Mouse (Mus musculus): ENCODE results near the gene Kitl. TPM values are rescaled to one million over a fixed set of nuclear protein-coding genes. Genes with fewer than 3 reads are reported as not detected.

Gene Kitl
- polyA plus RNA-seq (2016; fragmentation: Nextera tagmentation; extraction: Ambion mirVana): 15.6 and 16.0 TPM in 2 replicates

DNA sequence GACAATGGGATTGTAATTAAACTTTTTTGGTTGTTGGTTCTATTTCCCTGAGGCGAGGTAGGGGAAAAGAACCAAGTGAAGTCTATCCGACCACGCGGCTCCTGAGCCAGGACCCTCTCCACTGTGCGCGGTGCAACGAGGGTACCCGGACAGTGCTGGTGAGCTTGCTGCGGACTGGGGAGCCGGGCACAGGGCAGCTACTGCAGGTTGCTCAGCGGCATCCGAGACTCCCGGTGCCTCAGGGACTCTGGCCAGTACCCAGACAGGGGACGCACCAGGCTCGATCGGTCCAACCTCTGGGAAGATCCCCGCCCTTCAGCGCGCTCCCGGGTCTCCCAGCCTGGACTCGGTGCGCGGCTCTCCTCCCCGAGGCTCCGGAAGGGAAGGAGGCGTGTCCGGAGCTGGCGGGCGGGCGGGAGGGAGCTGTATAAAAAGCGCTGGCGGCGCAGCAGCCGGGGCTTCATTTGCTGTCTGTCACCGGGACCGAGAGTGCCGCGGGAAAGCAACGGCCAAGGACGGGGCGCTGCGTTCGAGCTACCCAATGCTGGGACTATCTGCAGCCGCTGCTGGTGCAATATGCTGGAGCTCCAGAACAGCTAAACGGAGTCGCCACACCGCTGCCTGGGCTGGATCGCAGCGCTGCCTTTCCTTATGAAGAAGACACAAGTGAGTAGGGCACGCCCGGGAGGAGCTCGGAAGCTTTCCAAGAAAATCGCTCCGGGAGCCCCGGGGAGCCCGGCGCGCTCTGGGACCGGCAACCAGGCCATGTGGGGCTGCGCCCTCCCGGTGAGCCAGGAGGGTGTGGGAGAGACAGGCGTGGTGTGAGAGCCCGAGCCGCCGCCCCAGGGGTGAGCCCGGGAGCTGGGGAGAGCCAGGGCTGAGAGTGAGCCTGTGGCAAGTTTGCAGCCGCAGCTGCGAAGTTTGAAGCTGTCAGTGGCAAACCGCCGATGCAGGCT lies at the start of gene Kitl:
Gene Kitl (plus strand): TSS at position 261 of the 956 bp plus-strand sequence.
- H3K27me3 ChIP-seq (ENCODE audit: poor library complexity, severe bottlenecking): peaks cover 86% of the 10 kb centered on the region
- DNase-seq (ENCODE audit: extremely low spot score, low spot score): peak; percentile 84
- WGBS: under 1% methylated on average over 70 of the region's 70 CpGs
- peaks cover 50% of the 10 kb centered on the region for H3K4me1 ChIP-seq
- peak within 1 kb of the TSS; percentile 82 for H3K4me3 ChIP-seq
- no peaks in the 10 kb centered on the region for H3K9me3 ChIP-seq
- no peaks in the 10 kb centered on the region for H3K36me3 ChIP-seq (replicated peaks)
- H3K27ac ChIP-seq: peak within 1 kb of the TSS; percentile 82

DNA sequence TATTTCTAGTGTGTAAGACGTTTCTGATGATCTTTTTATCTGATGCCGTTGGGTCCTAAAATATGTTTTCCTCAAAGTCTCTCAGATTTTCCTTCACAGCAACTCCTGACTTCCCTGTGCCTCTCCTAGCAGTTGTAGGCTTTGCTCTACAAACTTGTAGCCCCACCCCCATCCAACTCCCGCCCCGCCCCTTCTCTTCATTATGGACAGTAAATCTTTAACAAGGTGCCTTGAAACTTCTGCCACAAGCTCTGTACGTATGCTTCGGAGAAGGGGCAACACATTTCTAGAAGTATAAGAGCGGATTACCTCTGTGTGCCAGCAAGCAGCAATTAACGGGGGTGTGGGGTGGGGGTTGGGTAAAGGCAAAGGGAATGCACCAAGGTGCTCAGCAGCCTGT lies 42.6 kb upstream of the Kitl start:
- no peaks in the 10 kb centered on the region for H3K4me1 ChIP-seq
- DNase-seq (ENCODE audit: extremely low spot score, low spot score): no peak
- WGBS: 82% methylated on average over 8 of the region's 8 CpGs
- no peak overlapping the region for H3K27ac ChIP-seq
- no peaks in the 10 kb centered on the region for H3K36me3 ChIP-seq (replicated peaks)
- no peaks in the 10 kb centered on the region for H3K9me3 ChIP-seq
- H3K27me3 ChIP-seq (ENCODE audit: poor library complexity, severe bottlenecking): no peaks in the 10 kb centered on the region
- no peak overlapping the region for H3K4me3 ChIP-seq

DNA sequence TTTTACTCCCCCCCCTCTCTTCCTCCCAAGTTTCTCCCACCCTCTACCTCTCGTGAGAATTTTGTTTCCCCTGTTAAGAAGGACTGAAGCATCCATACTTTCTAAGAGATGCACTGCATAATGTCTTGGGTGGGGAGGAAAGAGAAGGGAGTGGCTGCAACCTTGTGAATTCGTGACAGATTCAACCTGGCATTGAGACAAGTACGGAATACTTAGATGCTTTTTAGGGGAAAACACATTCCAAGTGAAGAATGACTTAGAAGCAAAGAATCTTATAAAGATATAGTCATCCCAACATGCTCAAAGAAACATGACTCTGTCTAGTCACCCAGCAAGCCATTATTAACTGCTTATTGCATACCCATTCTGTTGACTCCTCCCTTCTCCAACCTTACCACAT lies 35.3 kb upstream of the Kitl start:
- Histone ChIP-seq H3K36me3 (replicated peaks) (no peaks in the 10 kb centered on the region), H3K4me1 (no peaks in the 10 kb centered on the region), H3K27ac (no peak overlapping the region), H3K9me3 (no peaks in the 10 kb centered on the region), H3K4me3 (no peak overlapping the region), H3K27me3 (ENCODE audit: poor library complexity, severe bottlenecking) (no peaks in the 10 kb centered on the region)
- WGBS: 80% methylated on average over 3 of the region's 3 CpGs
- no peak for DNase-seq (ENCODE audit: extremely low spot score, low spot score)

DNA sequence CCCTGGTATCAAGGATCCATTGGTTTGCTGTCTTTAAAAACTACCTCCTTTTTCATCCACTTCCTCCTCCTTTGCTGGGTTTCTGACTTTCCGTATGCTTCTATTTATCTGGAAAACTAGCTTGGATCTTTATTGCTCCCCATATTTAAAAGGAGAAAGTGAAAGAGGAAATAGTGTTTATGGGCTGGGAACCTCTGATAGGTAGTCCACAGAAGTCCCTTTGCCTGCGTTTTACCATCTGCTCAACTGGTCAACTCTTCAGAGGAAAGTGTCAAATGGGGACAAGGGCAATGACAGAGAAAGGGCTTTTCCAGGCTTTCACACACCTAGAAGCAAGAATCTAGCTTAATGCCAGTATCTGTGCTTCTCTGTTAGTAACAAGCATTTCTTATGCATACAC lies 34.5 kb upstream of the Kitl start:
- DNase-seq (ENCODE audit: extremely low spot score, low spot score): no peak
- Histone ChIP-seq H3K27ac (no peak overlapping the region), H3K27me3 (ENCODE audit: poor library complexity, severe bottlenecking) (no peaks in the 10 kb centered on the region), H3K36me3 (replicated peaks) (no peaks in the 10 kb centered on the region), H3K4me1 (no peaks in the 10 kb centered on the region), H3K4me3 (no peak overlapping the region), H3K9me3 (no peaks in the 10 kb centered on the region)
- WGBS: 87% methylated on average over 2 of the region's 2 CpGs

DNA sequence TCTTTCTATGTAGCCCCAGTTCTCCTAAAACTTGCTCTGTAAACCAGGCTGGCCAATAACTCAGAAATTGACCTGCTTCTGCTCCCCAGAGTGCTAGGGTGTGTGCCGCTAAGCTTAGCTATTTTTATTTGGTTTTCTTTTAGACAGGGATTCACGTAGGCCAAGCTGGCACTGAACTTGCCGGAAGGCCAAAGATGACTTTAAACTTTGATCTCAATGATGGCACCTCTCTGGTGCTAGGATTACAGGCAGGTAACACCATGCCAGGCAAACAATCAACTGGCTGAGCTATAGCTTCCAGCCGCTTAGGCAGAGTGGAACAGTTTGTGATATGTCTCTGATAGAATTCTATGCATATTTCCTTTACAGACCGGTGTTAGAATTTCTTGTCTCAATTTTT lies 33.5 kb upstream of the Kitl start:
- H3K4me3 ChIP-seq: no peak overlapping the region
- H3K4me1 ChIP-seq: no peaks in the 10 kb centered on the region
- H3K27ac ChIP-seq: no peak overlapping the region
- WGBS: 96% methylated on average over 5 of the region's 5 CpGs
- no peak for DNase-seq (ENCODE audit: extremely low spot score, low spot score)
- H3K9me3 ChIP-seq: no peaks in the 10 kb centered on the region
- no peaks in the 10 kb centered on the region for H3K27me3 ChIP-seq (ENCODE audit: poor library complexity, severe bottlenecking)
- no peaks in the 10 kb centered on the region for H3K36me3 ChIP-seq (replicated peaks)

DNA sequence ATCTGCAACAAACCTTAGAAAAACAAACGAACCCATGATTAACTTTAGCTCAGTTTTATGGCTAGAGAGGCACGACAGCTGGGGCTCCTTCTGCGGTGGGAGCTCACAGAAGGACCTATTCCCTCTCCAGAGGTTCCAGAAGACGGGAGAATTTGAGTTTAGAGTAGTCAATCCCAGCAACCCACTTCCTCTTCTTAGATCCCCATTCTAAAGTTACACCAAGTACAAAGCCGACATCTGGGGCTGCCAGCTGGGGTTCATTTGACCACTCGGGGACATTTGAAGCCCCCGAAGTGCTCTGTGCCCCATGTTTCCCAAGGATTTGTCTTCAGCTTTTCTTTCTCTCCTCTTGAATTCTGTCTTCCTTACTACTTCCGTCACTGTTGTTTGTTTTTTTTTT lies 28.7 kb upstream of the Kitl start:
- no peaks in the 10 kb centered on the region for H3K36me3 ChIP-seq (replicated peaks)
- H3K9me3 ChIP-seq: no peaks in the 10 kb centered on the region
- no peaks in the 10 kb centered on the region for H3K27me3 ChIP-seq (ENCODE audit: poor library complexity, severe bottlenecking)
- H3K4me1 ChIP-seq: no peaks in the 10 kb centered on the region
- H3K4me3 ChIP-seq: no peak overlapping the region
- no peak for DNase-seq (ENCODE audit: extremely low spot score, low spot score)
- WGBS: 80% methylated on average over 8 of the region's 8 CpGs
- no peak overlapping the region for H3K27ac ChIP-seq

DNA sequence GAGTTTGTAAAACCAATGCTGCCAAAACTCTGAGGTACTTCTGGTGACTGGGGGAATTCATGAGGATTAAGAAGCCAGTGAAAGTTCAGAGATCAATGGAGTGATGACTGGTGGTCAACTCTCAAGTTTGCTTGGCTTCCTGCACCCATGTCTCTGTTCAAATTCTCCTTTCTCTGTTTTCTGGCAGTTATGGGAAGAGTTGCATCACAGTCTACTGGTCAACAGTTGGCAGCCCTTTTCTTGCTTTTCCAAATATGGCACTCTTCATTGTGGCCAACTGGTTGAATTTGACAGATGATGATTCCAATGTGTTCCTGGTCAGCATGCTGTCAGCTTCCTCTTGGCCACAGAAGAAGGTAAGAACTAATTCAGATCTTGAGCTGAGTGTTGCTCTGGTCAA lies 25.7 kb upstream of the Kitl start:
- DNase-seq (ENCODE audit: extremely low spot score, low spot score): no peak
- Histone ChIP-seq H3K27ac (no peak overlapping the region), H3K4me3 (no peak overlapping the region), H3K9me3 (no peaks in the 10 kb centered on the region), H3K4me1 (no peaks in the 10 kb centered on the region), H3K36me3 (replicated peaks) (no peaks in the 10 kb centered on the region), H3K27me3 (ENCODE audit: poor library complexity, severe bottlenecking) (no peaks in the 10 kb centered on the region)

DNA sequence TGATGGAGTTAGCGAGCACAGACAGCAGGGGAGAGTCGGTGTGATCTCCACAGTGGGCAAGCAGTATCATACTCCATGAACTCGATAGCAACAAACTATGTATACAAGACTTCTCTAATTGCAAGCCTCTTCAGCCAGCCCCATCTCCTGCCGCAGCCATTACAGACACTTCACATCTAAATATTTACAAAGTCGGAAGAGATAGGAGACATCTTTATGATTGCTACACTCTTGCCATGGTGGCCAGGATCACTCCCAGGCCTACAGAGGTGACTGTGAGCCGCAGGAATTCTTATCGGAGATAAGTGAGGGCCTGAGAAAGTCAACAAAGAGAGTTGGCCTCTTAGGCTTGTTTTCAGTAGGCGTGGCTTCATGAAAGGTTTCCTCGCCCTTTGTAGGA lies 23.3 kb upstream of the Kitl start:
- no peaks in the 10 kb centered on the region for H3K36me3 ChIP-seq (replicated peaks)
- WGBS: 91% methylated on average over 9 of the region's 9 CpGs
- no peak for DNase-seq (ENCODE audit: extremely low spot score, low spot score)

DNA sequence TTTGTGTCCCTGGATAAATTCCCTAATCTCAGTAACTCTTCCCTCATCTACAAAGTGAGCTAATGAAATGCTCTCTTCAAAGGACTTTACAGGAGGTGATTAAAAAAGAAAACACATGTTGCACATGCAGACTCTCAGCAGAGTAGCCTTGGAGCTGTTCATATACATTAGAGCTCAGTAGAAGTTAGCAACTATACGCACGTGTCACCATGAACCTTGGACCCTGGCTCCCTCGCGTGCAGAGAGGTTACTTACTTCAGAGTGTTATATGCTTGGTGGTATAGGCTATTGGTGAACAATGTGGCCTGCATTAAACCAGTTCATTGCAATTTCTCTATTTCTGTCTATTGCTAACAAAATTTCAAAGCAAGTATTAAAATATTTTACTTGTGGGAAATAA lies 14.0 kb upstream of the Kitl start:
- Histone ChIP-seq H3K9me3 (no peaks in the 10 kb centered on the region), H3K4me1 (no peaks in the 10 kb centered on the region), H3K27ac (no peak overlapping the region), H3K27me3 (ENCODE audit: poor library complexity, severe bottlenecking) (no peaks in the 10 kb centered on the region), H3K4me3 (no peak overlapping the region), H3K36me3 (replicated peaks) (no peaks in the 10 kb centered on the region)
- WGBS: 89% methylated on average over 4 of the region's 4 CpGs
- no peak for DNase-seq (ENCODE audit: extremely low spot score, low spot score)

More for the DNA sequence above, 23.3 kb upstream of the Kitl start:
- Histone ChIP-seq H3K4me3 (no peak overlapping the region), H3K9me3 (no peaks in the 10 kb centered on the region), H3K27me3 (ENCODE audit: poor library complexity, severe bottlenecking) (no peaks in the 10 kb centered on the region), H3K27ac (no peak overlapping the region), H3K4me1 (no peaks in the 10 kb centered on the region)

DNA sequence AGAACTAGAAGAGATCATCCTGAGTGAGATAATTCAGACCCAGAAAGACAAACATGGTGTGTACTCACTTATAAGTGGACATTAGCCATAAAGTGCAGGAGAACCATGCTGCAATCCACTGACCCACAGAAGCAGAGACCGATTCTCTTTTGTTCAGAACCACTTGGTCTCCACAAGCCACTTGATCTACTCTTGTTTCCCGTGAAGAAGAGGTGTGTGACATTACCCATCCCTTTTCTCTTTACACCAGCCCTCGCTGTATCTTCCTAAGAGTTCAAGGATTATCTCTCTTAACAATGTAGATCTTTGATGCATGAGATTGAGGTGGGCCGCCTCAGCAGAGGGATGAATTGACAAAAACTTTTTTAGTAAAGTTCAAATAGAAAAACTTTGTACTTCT lies 11.6 kb upstream of the Kitl start:
- H3K36me3 ChIP-seq (replicated peaks): no peaks in the 10 kb centered on the region
- no peak for DNase-seq (ENCODE audit: extremely low spot score, low spot score)
- H3K9me3 ChIP-seq: no peaks in the 10 kb centered on the region
- no peaks in the 10 kb centered on the region for H3K4me1 ChIP-seq
- H3K4me3 ChIP-seq: no peak overlapping the region
- no peaks in the 10 kb centered on the region; the same call in 1 of the 2 replicates for H3K27me3 ChIP-seq (ENCODE audit: poor library complexity, severe bottlenecking)
- H3K27ac ChIP-seq: no peak overlapping the region
- WGBS: 89% methylated on average over 4 of the region's 4 CpGs

DNA sequence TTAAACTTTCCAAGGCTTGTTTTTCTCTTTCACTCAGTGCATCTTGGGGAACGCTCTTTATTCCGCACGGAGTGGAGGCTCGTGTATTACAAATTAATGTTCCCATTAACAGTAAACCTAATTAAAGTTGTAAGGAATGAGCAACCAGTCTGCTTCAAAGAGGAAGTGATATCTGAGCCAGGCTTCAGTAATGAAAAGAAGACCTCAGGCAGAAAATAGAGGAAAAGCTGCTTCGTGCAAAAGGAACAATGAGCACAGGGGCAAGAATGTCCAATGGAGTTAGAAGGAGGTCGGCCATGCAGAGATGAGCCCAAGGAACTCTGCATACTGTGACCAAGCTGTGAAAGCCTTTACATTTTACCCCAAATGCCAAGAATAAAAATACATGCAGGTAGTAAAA lies 5.7 kb upstream of the Kitl start:
- DNase-seq (ENCODE audit: extremely low spot score, low spot score): no peak
- Histone ChIP-seq H3K4me1 (peaks cover 14% of the 10 kb centered on the region), H3K4me3 (no peak overlapping the region), H3K9me3 (no peaks in the 10 kb centered on the region), H3K27ac (no peak overlapping the region), H3K27me3 (ENCODE audit: poor library complexity, severe bottlenecking) (peaks cover 39% of the 10 kb centered on the region), H3K36me3 (replicated peaks) (no peaks in the 10 kb centered on the region)
- 41% methylated on average over 6 of the region's 6 CpGs for WGBS

DNA sequence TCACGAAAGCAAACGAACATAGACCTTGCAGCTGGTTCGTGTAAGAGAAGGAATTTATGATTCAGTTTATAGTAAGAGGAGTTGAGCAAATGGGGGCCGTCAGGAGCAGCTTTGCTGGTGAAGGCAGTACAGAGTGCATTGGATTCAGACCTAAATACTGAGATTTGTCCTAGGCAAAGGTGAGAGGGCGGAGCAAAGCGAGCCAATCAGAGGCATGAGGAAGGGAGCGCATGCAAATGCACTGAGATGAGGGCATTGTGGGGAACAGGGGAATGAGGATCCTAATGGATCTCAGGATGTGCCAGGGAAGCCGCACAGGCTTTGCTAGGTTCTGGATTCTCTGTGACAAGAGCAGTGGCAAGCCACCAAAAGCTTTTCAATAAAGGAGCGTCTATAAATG lies 5.1 kb upstream of the Kitl start:
- Histone ChIP-seq H3K36me3 (replicated peaks) (no peaks in the 10 kb centered on the region), H3K27ac (no peak overlapping the region), H3K27me3 (ENCODE audit: poor library complexity, severe bottlenecking) (peaks cover 45% of the 10 kb centered on the region), H3K4me1 (peaks cover 17% of the 10 kb centered on the region), H3K4me3 (no peak overlapping the region), H3K9me3 (no peaks in the 10 kb centered on the region)
- DNase-seq (ENCODE audit: extremely low spot score, low spot score): no peak
- WGBS: 76% methylated on average over 9 of the region's 9 CpGs

DNA sequence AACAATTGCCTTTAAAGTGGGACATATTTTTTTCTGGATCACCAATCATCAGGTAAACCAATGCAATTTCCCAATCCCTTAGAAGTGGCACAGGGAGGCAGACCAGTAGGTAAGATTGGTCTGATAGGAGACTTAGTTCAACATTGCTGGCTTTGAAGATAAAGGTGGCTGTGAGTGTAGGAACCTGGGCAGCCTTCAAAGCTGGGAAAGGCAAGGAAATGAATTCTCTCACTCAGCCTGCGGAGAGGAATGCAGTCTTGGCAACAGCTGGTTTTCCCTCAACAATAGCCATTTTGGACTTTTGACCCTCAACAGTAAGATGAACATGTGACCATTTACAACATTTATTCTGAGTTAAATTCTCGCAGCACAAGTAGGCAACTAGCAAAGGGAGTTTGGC lies 1.3 kb upstream of the Kitl start:
- DNase-seq (ENCODE audit: extremely low spot score, low spot score): no peak
- 46% methylated on average over 2 of the region's 2 CpGs for WGBS
- Histone ChIP-seq H3K4me3 (no peak overlapping the region), H3K27me3 (ENCODE audit: poor library complexity, severe bottlenecking) (peaks cover 79% of the 10 kb centered on the region), H3K27ac (no peak overlapping the region), H3K9me3 (no peaks in the 10 kb centered on the region), H3K4me1 (peaks cover 52% of the 10 kb centered on the region), H3K36me3 (replicated peaks) (no peaks in the 10 kb centered on the region)

All from forebrain, embryonic 10.5 days (tissue).